Mouse (Mus musculus) heart, adult 8-10 months (tissue): Measurements from ENCODE around the gene Limch1. TPM values are rescaled to one million over a fixed set of nuclear protein-coding genes. Genes with fewer than 3 reads are reported as not detected.
A peak's percentile ranks its signal among the peaks of the same experiment; 100 is the strongest.

ENCODE experiments used
- DNase-seq: peaks from one replicate; pipeline ENCODE4 v3.0.0; 2022; ENCODE audit warnings: low spot score
- total RNA-seq, 4 experiments: library from RNA; stranded (reverse); gene quantifications; 2 replicates each; pipeline ENCODE4 v1.2.4; 2022

Gene Limch1
- total RNA-seq, 4 experiments from 2014 or later = 278 to 326 (median 303) TPM

- no peak for DNase-seq
Measured at GRCm38 (mm10) chr5:66876018-66876805, 130.6 kb downstream of the Limch1 start.

GRCm38 (mm10) chr5:66877066-66877465 is 131.4 kb downstream of the Limch1 start:
- no peak for DNase-seq

- no peak for DNase-seq
Measured at GRCm38 (mm10) chr5:66881901-66882341, 136.3 kb downstream of the Limch1 start.

- no peak for DNase-seq
Measured at GRCm38 (mm10) chr5:66882718-66883117, 137.1 kb downstream of the Limch1 start.

- peak; percentile 24 for DNase-seq
Measured at GRCm38 (mm10) chr5:66884505-66884904, 138.9 kb downstream of the Limch1 start.

GRCm38 (mm10) chr5:66886410-66887120 is 140.9 kb downstream of the Limch1 start:
- no peak for DNase-seq

- no peak for DNase-seq
Measured at GRCm38 (mm10) chr5:66888061-66888460, 142.4 kb downstream of the Limch1 start.

- DNase-seq = no peak
Measured at GRCm38 (mm10) chr5:66889337-66889736, 143.7 kb downstream of the Limch1 start.

- DNase-seq = peak; percentile 76
Measured at GRCm38 (mm10) chr5:66895440-66896120, 150.0 kb downstream of the Limch1 start.

- DNase-seq = no peak
Measured at GRCm38 (mm10) chr5:66897584-66897983, 152.0 kb downstream of the Limch1 start.

- DNase-seq = no peak
Measured at GRCm38 (mm10) chr5:66898252-66898651, 152.6 kb downstream of the Limch1 start.

- no peak for DNase-seq
Measured at GRCm38 (mm10) chr5:66898811-66899430, 153.3 kb downstream of the Limch1 start.

- DNase-seq = no peak
Measured at GRCm38 (mm10) chr5:66901116-66901515, 155.5 kb downstream of the Limch1 start.

- no peak for DNase-seq
Measured at GRCm38 (mm10) chr5:66904835-66905234, 159.2 kb downstream of the Limch1 start.

- DNase-seq = no peak
Measured at GRCm38 (mm10) chr5:66908883-66909282, 163.3 kb downstream of the Limch1 start.

- no peak for DNase-seq
Measured at GRCm38 (mm10) chr5:66909962-66910361, 164.3 kb downstream of the Limch1 start.

- no peak for DNase-seq
Measured at GRCm38 (mm10) chr5:66910610-66911009, 165.0 kb downstream of the Limch1 start.

- DNase-seq = no peak
Measured at GRCm38 (mm10) chr5:66911068-66911467, 165.4 kb downstream of the Limch1 start.

GRCm38 (mm10) chr5:66913791-66914190 is 168.2 kb downstream of the Limch1 start:
- no peak for DNase-seq

GRCm38 (mm10) chr5:66917353-66918315 is 172.0 kb downstream of the Limch1 start:
- no peak for DNase-seq
